Mouse (Mus musculus) v-Abl transformed pro-B cells (cell line): ENCODE results near the gene Gadd45b.

Experiments used
- in situ Hi-C, 2 experiments: fragments of 400-800 bp; cut with MboI; formaldehyde crosslinking; loops; one replicate each; pipeline ENCODE4 v1.15.1; 2025; ENCODE audit not compliant: unreplicated experiment in 2 of 2

Gene Gadd45b

DNA sequence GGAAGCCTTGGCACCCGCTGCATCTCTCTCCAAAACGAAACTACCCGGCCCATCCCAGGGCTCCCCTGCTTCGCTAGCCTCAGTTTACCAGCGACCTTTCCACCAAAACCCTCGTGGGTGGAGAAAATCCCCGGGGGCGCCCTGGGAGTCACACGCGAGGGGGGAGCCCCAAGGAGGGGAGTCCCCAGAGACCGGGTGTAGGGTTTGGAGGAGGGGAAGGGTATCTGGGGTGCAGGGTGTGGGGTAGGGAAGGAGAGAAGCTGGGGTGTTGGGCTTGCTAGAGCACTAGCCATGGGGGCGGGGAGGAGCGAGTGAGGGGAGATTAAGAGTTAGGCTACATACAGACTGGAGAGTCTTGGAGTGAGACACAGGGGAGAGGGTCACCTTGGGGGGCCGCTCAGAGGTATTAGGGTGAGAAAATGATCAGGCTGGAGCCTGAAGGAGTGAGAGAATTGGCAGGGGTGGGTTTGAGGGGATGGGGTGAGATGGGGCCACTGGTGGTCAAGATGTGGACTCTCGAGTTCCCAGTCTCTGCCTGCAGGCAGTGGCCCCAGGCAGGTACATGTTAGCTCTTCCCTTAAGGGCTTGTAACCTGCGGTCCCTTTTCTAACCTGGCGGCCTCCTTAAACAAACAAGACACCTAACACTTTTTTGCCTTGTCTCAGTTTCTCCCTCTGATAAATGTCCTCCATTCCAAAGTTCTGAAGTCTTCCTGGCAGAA lies 3.0 kb downstream of the Gadd45b start:
- in situ Hi-C loops = no loop called here

DNA sequence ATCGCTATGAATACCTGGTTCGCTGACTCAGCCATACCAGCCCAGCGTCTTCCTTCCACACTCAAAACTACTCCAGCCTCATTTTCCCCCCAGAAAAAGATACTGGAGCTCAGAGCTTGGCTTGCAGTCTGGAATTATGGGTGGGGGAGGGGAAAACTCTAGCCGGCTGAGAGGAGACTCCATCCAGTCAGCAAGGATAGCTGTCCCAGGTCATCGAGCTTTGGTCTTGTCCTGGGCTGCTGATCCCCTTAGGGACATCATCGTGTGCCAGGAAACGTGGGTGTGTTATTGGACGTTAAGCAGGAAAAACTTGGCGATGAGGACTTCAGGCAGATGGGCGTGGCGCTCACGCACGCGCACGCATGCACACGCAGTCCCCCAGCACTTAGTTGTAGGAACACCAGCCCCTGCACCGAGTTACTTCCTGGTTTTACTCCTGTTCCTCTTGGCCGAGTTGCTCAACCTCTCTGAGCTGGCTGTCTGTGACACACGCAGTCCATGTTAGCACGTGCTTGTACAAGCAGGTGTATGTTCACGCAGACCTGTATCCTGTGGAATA lies 3.6 kb downstream of the Gadd45b start:
- in situ Hi-C loops = no loop called here

DNA sequence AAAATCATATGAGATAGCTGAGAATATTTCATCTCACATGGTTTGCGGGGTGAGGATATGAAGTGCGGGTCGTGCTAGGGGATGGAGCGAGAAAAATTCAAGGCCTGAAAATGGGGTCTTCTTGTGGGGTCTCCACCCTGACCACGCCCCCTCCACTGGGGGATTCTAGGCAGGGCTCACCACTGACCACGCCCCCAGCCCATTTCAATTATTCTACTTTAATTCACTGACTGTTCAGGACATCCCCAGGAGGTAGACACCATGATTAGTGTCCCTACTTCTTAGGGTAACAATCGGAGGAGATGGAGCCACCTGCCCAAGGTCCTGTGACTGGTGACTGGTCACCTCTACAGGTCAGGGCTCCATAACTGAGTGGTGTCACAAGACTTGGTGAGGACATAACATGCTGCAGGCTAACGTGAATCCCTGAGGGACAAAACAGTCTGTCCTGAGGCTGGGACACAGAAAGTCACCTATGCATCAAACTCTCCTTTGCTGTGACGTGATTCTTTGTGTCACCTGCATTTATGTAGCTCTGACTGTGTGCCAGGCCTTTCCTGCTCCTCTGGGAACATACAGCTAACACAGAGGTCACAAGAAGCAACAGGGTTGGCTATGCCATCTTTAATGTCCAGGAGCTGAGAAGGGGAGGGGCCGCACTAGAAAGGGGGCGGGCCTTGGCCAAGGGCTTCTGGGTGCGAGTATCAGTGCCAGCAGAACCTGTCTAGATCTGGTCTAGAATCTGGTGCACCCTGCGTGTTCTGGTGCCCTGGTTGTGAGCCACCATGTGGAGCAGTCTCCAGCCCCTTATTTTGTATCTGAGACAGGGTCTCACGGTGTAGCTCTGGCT lies 4.5 kb downstream of the Gadd45b start:
- in situ Hi-C loops = no loop called here

DNA sequence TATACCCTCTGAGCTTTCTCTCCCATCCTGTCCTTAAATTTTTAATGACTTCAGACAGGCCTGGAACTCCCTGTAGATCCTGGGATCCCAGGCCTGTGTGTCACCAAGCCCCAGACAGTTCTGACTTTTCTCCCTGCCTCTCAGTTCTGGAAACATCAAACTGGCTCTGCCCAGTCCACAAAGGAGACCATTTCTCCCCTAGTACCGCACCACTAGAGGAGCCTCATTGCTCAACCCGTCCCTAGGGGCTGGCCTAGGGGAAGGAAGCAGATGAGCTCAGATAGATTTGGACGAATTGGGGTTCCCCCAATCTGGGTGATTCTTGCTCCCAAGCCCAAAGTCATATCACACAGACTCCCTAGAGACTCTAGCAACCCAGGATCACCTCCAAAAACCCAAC lies 5.4 kb downstream of the Gadd45b start:
- in situ Hi-C loops = no loop called here

DNA sequence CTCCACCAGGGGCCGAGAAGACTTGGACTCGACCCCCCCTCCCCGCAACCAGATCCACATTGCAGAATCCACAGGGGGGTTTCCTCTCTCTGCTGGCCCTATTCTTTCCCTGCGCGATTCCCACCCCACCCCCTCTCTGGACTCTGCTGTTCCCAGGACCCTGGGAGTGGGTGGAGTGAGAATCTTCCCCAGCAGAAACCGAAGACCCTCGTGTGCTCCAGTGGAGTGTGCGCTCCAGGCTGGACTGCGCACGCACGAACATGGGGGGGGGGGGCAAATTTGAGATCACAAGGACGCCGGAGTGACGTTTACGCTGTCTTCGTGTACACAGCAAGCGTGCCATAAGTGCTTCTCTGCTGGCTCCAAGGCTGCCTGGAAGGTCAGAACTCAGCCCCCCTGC lies 5.8 kb downstream of the Gadd45b start:
- in situ Hi-C loops = no loop called here

DNA sequence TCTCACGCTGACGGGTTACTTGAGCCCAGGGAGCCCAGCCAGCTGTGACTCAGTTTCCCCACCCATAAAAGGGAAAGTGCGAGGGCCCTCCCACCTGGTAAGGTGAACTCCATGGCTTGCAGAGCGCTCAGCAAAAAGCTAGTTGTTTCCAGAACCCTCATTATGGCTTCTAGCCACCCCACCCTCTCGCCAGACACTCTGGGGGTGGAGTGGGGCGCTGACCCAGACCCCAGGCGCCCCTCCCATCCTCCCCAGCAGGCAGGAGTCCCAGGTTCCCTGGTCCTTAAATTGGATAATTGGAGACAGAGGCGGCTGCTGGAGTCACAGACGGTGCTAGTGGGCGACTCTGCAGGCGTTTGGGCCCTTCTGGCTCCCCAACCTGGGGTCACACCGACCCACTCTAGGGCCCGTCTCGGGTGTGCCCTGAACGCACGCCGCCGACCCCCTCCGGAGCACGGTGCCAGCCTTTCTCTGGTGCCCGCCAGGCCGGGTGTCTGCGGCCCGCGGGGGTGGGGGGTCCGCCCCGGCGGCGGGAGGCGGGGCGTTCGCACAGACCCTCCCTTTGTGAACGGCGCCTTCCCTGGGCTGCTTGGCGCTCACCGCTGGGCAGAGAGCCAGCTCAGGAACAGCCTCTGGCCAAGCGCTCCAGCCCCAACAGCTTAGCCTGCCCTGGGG lies 6.4 kb downstream of the Gadd45b start:
- in situ Hi-C loops = no loop called here

DNA sequence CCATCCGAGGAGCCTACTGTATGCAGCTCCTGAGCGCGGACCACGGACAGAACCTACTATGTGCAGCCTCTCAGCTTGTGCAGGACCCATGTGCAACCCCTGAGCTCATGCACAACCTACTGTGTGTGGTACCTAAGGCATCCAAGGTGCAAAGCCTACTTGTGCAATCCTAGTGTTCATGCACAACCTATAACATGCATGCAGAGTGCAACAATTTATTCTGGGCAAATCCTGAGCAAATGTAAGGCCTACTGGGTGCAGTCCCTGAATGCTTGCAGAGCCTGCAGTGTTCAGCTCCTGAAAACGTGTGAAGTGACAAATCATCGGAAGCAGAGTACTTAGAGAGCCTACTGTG lies 6.9 kb downstream of the Gadd45b start:
- in situ Hi-C loops = no loop called here

DNA sequence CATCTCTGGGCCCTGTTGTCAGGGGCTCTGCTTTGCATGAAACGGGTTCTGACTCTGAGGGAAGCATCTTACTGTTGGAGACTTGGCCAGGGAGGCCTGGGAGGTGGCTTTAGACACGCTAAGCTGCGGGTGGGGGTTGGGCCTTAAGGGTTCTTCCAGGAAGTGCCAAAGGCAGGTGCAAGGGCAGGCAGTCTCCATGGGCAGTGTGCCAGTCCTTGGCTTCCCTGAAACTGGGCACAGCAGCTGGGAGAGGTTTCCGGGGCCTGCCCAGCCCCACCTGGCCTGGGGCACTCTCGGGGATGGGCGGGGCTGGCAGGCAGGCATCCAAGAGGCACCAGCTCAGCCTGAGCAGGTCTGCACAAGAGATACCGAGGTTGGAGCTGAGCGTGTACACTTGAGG lies 7.8 kb downstream of the Gadd45b start:
- in situ Hi-C loops = no loop called here

DNA sequence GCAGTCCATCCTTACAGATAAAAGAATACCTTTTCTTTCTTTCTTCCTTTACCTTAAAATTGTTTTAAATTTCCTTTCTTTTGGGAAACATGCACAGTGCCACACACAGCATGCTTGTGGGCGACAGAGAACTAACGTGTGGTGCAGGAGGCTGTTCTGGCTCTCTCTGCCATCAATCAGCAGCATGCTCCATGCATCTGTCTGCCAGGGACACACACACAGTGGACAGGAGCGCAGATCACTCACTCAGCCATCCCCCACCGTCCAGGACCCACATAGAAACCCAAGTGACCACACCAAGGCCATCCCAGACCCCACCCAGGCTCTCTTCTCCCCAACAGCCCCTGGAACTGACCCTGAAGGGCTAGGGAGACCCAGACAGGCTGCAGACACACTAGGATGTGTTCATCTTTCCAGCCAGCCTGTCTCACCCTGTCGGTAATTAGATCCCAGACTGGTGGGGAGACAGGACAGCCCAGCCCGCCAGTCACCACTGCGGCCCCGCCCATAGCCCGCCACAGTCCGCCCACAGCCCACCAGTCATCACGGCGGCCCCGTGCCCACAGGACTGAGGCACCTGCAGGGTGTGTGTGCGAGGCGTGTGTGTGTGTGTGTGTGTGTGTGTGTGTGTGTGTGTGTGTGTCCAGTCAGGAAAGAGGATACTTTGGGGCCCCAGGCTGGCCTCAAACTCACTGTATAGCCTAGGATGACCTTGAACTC lies 9.1 kb downstream of the Gadd45b start:
- in situ Hi-C loops = no loop called here

DNA sequence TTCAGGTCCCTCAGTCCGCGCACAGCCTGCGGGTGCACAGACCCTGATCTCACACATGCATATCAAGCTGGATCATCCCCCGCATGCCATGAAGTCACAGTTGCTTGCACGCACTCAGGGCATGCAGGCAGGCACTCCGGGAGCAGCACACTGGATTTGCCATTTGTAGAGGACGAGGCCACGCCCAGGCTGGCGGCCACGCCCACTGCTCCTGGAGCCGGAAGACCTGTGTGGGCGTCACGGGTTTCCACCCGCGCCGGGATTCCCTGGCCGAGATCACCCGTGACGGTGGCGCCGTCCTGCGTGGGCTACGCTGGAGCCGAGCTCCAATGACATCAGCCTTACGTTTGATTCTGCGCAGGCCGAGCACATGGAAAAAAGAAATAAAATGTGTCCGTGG lies 9.8 kb downstream of the Gadd45b start:
- in situ Hi-C loops = no loop called here

DNA sequence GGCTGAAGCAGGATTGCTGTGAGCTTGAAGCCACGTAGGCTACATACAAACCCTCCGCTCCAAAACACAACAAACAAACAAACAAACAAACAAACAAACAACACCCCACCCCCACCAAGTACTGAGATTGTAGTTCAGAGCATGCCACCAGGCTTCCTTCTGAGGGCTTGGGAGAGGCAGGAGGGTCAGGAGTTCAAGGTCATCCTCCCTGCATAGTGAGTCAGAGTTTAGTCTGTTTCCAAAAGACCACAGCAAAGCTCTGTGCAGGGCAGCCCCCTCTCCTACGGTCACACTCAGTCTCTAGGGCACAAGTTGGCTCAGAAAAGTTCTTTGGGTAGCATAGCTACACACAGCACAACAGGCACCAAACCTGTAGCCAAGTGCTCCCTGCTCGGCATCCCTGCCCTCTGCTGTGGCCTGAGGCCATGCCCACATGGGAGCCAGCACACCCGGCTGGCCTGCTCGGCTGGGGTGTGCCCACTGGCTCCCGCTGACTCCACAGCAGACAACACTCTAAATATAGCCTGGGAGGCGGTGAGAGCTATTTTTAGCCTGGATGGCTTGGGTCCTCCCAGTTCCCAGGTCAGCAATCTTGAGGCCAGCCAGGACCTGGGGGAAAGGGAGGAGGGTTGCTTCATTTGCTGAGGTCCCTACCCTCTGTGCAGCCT lies 10.6 kb downstream of the Gadd45b start:
- in situ Hi-C loops = no loop called here

DNA sequence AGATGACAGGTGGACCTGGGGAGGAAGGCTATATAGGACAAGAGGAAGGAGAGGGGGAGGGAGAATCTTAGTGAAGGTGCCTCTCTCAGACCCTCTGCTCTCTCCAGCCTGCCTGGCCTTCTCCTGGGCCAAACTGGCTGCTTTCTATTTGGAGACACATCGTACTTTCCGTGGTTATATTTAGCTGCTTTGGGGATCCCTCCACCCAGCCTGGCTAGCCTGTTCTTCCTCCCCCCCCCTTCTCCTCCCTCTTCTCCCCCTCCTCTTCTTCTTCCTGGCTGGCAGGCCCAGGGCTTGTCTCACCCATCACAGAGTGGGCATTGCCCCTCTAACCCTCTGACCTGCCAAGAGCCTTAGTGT lies 11.1 kb downstream of the Gadd45b start:
- in situ Hi-C loops = no loop called here

DNA sequence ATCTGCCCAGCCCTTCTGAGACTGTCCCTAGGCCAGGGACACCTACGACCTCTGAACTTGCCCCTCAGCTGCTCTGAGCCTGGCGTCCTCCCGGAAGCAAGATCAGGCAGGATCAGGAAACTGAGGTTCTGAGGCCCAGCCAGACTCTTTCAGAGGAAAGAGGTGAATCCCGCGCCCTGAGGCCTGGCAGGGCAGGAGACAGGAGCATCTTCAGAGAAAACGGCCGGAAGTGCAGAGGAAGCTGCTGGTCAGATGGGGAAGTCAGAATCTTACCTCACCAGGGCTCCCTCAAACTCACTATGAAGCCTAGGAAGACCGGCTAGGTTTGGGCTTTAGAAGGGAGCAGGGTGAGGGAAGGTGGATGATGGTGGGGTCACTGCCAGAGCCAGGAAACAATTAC lies 13.0 kb downstream of the Gadd45b start:
- in situ Hi-C loops = no loop called here

DNA sequence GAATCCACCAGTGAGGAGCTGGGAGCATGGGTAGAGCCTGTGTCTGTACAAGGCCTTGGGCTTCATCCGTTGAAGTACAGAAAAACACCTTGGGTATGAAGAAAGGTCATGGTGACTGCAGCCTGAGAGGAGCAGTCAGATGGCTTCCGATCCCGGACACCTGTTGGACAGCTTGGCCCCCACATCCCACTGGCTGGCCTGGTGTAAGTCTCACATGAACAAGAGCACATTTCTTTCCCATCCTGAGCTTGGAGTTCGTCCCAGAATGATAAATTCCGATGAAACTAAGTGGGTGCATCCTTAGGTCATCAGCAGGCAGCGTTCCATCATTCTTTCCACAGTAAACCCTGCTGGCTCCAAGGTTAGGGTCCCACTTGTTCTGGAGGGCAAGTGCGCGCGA lies 13.8 kb downstream of the Gadd45b start:
- in situ Hi-C loops = no loop called here

DNA sequence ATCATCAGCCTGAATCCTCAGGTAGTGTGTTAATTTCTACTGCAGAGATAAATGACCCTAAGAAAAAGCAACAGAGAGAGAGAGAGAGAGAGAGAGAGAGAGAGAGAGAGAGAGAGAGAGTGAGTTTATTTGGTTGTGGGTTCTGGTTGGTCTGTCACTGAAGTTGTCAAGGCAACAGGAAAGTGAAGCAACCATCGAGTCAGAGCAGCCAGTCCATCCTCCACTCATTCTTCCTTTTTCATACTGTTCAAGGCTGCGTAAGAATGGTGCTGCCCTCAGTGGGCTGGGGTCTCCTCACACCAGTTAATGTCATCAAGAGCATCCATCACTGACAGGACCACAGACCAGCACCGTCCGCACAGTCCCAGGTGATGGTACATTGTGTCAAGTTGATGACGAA lies 14.4 kb downstream of the Gadd45b start:
- in situ Hi-C loops = no loop called here

DNA sequence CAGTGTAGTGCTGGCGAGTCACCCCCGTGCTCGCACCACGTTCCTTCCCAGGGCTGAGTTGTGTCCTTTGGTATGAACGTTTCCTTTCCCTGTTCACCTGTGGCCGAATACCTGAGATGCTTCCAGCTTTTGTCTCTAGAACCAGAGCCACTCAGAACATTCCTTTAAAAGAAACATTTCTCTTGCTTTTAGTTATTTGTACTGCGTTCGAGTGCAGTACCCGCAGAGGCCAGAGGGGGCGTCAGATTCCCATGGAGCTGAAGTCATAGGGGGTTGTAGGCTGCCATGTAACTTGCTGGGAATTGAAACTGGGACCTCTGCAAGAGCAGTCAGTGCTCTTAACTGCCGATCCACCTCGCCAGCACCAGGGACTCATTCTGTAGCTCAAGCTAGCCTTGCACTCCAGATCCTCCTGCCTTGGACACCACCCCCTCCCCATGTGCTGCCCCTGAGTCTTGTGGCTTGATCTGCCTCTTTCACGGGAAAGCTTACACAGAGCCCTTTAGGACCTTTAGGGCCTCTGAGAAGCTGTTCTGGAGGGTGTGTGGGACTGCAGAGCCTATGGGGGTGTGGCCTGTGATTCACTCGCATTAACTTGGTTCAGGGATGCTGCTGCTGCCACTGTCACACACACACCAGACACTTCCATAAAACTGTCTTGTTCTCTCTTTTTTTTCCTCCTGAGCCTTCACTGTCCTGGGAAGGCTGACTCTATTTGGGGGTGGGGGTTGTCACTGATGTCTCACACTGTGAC lies 17.0 kb downstream of the Gadd45b start:
- in situ Hi-C loops = no loop called here

DNA sequence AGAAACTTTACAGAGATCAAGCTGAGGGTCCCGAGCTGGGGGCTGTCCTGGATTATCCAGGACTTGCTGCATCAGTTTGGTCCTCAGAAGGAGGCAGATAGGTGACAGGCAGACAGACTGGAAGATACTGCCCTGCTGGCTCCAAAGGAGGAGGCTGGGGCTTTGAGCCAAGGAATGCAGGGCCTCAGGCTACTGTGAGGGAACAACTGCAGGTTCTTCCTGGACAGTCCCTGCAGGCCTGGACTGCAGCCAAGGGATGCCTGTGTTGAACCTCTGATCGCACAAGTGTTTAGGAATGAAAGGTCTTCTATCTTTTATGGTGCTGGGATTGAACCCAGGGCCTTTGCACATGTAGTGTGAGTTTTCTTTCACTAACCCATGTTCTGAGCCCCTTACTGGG lies 17.9 kb downstream of the Gadd45b start:
- in situ Hi-C loops = no loop called here

DNA sequence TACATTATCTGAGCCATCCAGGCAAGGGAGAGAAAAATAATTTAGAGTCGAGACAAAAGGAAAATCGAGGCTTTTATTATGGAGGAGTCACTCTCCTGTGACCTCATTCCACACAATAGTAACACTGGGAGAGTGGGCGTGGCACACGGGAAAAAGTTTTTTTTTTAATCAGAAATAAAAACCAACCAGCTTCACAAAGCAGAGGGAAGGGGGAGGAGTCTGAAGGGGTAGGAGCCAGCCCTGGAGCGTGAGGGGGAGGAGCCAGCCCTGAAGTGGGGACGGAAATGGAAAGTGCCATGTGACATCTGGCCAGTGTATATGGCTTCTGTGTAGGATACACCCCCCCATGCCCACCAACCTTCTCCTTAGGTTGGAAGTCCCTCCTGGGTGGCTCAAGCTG lies 18.7 kb downstream of the Gadd45b start:
- in situ Hi-C loops = no loop called here

DNA sequence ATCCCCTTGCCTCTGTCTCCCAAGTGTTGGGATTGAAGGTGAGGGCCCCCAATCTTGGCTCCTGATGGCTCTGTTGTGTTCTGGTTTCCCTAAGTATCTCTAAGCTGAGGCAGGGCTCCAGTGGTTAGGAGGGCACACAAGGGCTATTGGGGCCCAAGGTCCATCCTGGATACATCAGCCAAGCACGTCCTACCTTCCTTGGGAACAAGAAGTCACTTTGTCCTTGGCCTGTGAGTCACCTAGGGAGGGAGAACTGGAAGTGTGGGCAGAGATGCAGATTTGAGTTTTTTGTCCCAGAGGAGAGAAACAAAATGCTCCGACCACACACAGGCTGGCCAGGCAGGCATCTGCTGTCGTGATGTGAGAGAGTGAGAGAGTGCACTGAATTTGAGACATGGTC lies 19.2 kb downstream of the Gadd45b start:
- in situ Hi-C loops = no loop called here

DNA sequence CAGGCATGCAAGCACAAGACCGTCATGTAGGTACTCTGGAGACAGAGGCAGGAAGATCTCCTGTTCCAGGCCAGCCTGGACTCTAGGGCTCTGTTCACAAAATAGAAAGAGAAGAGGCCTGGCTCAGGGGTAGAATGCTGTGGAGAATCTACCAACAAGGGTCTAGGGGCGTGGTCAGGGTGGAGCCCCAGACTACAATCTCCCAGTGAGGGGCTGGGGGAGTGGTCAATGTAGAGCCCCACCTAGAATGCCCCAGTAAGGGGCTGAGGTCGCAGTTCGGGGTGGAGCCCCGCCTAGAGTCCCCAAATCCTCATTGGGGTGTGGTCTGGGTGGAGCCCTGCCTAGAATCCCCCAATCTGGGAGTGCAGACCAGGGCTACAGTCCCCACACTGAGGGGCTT lies 20.4 kb downstream of the Gadd45b start:
- in situ Hi-C loops = no loop called here
